Mouse (Mus musculus): Measurements from ENCODE around the gene Pot1a. TPM values are rescaled to one million over a fixed set of nuclear protein-coding genes. Genes with fewer than 3 reads are reported as not detected.

Gene Pot1a
- polyA plus RNA-seq (2015; fragmentation: Nextera tagmentation; extraction: Ambion mirVana), result 27.5 and 28.9 TPM in 2 replicates

DNA sequence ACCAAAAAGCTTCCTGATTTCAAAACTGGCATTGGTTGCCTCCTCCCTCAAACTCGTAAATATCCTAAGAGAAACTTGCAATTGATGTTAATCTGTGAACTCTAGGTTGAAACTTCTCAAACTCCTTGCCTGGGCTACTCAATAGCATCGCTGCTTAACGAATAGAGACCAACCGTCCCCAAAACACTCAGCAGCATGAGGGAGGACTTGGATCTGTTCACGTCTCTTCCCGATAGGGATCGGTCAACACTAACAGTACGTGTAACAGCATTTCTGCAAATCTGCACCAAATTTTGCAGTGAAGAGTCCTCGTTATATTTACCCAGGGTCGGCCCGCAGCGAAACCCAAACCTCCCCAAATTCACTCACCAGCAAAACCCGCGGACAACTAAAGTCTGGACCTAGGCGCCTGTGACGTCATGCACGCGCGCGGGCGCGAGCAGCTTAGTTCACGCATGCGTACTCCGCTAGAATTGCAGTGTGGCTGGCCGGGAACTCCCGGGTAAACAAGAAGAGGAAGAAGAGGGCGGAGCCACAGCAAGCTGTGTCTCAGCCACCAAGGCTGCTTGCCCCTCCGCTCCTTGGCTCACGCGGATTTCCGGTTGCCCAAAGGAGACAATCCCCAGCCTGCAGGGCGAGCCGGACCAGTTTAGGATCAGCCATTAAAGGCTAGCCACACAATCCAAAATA lies at the start of gene Pot1a:
TSS of gene Pot1a (minus strand) at position 441 of the 690 bp plus-strand sequence.
- under 1% methylated on average over 34 of the region's 34 CpGs for WGBS
- no peaks in the 10 kb centered on the region for H3K36me3 ChIP-seq (ENCODE audit: control insufficient read depth, insufficient read depth, low read length)
- H3K27ac ChIP-seq (ENCODE audit: low read depth, low read length), result peak within 1 kb of the TSS; percentile 89
- H3K27me3 ChIP-seq (replicated peaks; ENCODE audit: control insufficient read depth, insufficient read depth, low read length), result no peaks in the 10 kb centered on the region
- ATAC-seq, result peak; percentile 100
- peak within 1 kb of the TSS; percentile 72 for H3K9ac ChIP-seq (ENCODE audit: low read depth, low read length)
- no peaks in the 10 kb centered on the region for H3K9me3 ChIP-seq (ENCODE audit: control insufficient read depth, low read length)
- peaks cover 5% of the 10 kb centered on the region; the same call in 1 of the 2 replicates for H3K4me1 ChIP-seq (ENCODE audit: control insufficient read depth, insufficient read depth, low read depth, low read length)
- H3K4me2 ChIP-seq (ENCODE audit: low read length), result peak within 1 kb of the TSS; percentile 76
- peak within 1 kb of the TSS; percentile 72 for H3K4me3 ChIP-seq (ENCODE audit: low read length)

DNA sequence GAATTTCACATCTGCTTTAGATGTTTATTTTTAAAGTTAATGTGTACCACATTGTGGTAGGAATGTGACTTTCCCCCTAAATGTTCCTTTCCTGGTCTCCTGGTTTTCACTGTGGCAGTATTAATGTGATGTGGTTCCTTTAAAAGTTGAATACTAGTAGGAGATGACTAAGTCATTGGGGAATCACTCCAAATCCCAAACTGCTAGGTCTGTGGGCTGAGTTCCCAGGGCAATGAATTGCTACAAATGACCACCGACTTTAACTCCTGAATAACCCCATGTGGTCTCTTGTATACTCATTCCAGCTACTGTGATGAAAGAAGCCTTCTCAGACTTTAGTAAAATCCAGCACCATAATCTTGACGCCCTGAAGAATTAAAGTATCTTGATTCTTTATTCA lies 27.2 kb upstream of the Pot1a start:
- Histone ChIP-seq H3K4me1 (ENCODE audit: control insufficient read depth, insufficient read depth, low read depth, low read length) (no peaks in the 10 kb centered on the region), H3K27me3 (replicated peaks; ENCODE audit: control insufficient read depth, insufficient read depth, low read length) (no peaks in the 10 kb centered on the region), H3K9me3 (ENCODE audit: control insufficient read depth, low read length) (no peaks in the 10 kb centered on the region), H3K27ac (ENCODE audit: low read depth, low read length) (no peak overlapping the region), H3K36me3 (ENCODE audit: control insufficient read depth, insufficient read depth, low read length) (no peaks in the 10 kb centered on the region), H3K4me3 (ENCODE audit: low read length) (no peak overlapping the region), H3K9ac (ENCODE audit: low read depth, low read length) (no peak overlapping the region), H3K4me2 (ENCODE audit: low read length) (no peak overlapping the region)
- 42% methylated on average over 2 of the region's 2 CpGs for WGBS
- ATAC-seq, result no peak

- Histone ChIP-seq H3K27me3 (replicated peaks; ENCODE audit: control insufficient read depth, insufficient read depth, low read length) (no peaks in the 10 kb centered on the region), H3K9me3 (ENCODE audit: control insufficient read depth, low read length) (no peaks in the 10 kb centered on the region), H3K9ac (ENCODE audit: low read depth, low read length) (no peak overlapping the region), H3K4me1 (ENCODE audit: control insufficient read depth, insufficient read depth, low read depth, low read length) (peaks cover 5% of the 10 kb centered on the region), H3K36me3 (ENCODE audit: control insufficient read depth, insufficient read depth, low read length) (no peaks in the 10 kb centered on the region), H3K27ac (ENCODE audit: low read depth, low read length) (no peak overlapping the region), H3K4me3 (ENCODE audit: low read length) (no peak overlapping the region), H3K4me2 (ENCODE audit: low read length) (no peak overlapping the region)
- 91% methylated on average over 3 of the region's 3 CpGs for WGBS
- ATAC-seq, result no peak
Observed at GRCm38 (mm10) chr6:25806021-25806420, 3.0 kb downstream of the Pot1a start.

GRCm38 (mm10) chr6:25802269-25802668 lies 6.8 kb downstream of the Pot1a start:
- Histone ChIP-seq H3K27ac (ENCODE audit: low read depth, low read length) (no peak overlapping the region), H3K9me3 (ENCODE audit: control insufficient read depth, low read length) (no peaks in the 10 kb centered on the region), H3K4me3 (ENCODE audit: low read length) (no peak overlapping the region), H3K4me1 (ENCODE audit: control insufficient read depth, insufficient read depth, low read depth, low read length) (peaks cover 2% of the 10 kb centered on the region), H3K27me3 (replicated peaks; ENCODE audit: control insufficient read depth, insufficient read depth, low read length) (no peaks in the 10 kb centered on the region), H3K4me2 (ENCODE audit: low read length) (no peak overlapping the region), H3K9ac (ENCODE audit: low read depth, low read length) (no peak overlapping the region), H3K36me3 (ENCODE audit: control insufficient read depth, insufficient read depth, low read length) (peaks cover 4% of the 10 kb centered on the region)
- ATAC-seq, result no peak
- 69% methylated on average over 3 of the region's 3 CpGs for WGBS

DNA sequence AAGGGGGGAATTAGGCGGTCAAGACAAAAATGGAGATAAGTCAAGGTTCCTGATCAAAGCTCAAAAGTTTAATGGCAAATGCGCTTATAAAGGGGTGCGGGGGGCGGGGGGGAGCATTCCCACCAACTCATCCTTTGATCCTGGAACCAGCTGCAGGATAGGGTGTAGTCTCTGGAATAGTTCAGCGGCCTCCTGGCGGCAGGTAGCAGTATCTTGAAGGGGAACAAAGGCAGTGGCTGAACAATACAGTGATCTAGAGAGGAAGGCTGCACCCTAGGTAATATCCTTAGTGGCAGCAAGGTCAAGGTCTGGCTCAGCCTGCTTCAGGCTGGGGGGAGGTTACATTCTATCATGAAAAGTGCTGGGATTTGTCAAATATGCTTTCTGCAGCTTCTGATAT lies 7.8 kb downstream of the Pot1a start:
- H3K36me3 ChIP-seq (ENCODE audit: control insufficient read depth, insufficient read depth, low read length), result peaks cover 4% of the 10 kb centered on the region
- WGBS, result 85% methylated on average over 6 of the region's 6 CpGs

DNA sequence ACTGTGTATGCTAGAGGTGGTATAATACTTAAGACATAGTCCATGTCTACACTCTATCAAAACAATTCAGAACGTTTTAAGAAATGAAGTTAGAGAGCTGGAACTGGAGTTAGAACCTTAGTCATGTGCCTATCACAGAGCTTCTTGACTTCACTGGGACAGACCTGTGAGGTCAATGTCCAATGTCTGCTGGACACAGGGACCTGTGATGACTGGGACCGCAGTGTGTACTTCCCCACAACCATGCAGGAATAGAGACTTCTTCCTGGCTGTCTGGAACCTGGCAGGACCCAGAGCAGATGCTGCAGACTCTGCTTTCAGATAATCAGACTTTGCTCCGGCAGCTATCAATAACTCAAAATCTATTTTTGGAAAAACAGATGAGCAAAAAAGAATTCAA lies 40.8 kb downstream of the Pot1a start:
- Histone ChIP-seq H3K9ac (ENCODE audit: low read depth, low read length) (no peak overlapping the region), H3K36me3 (ENCODE audit: control insufficient read depth, insufficient read depth, low read length) (peaks cover 5% of the 10 kb centered on the region), H3K27me3 (replicated peaks; ENCODE audit: control insufficient read depth, insufficient read depth, low read length) (no peaks in the 10 kb centered on the region), H3K4me2 (ENCODE audit: low read length) (no peak overlapping the region), H3K4me1 (ENCODE audit: control insufficient read depth, insufficient read depth, low read depth, low read length) (no peaks in the 10 kb centered on the region; the same call in none of the 2 replicates), H3K4me3 (ENCODE audit: low read length) (no peak overlapping the region), H3K9me3 (ENCODE audit: control insufficient read depth, low read length) (no peaks in the 10 kb centered on the region), H3K27ac (ENCODE audit: low read depth, low read length) (no peak overlapping the region)
- WGBS, result 91% methylated on average over 3 of the region's 3 CpGs
- ATAC-seq, result no peak

More for the DNA sequence above, 7.8 kb downstream of the Pot1a start:
- Histone ChIP-seq H3K4me3 (ENCODE audit: low read length) (no peak overlapping the region), H3K9ac (ENCODE audit: low read depth, low read length) (no peak overlapping the region), H3K27me3 (replicated peaks; ENCODE audit: control insufficient read depth, insufficient read depth, low read length) (no peaks in the 10 kb centered on the region), H3K9me3 (ENCODE audit: control insufficient read depth, low read length) (no peaks in the 10 kb centered on the region), H3K27ac (ENCODE audit: low read depth, low read length) (no peak overlapping the region), H3K4me2 (ENCODE audit: low read length) (no peak overlapping the region), H3K4me1 (ENCODE audit: control insufficient read depth, insufficient read depth, low read depth, low read length) (no peaks in the 10 kb centered on the region; the same call in 1 of the 2 replicates)
- ATAC-seq, result no peak

GRCm38 (mm10) chr6:25767552-25767951 lies 41.5 kb downstream of the Pot1a start:
- Histone ChIP-seq H3K4me2 (ENCODE audit: low read length) (peak overlapping the region; percentile 45), H3K9me3 (ENCODE audit: control insufficient read depth, low read length) (no peaks in the 10 kb centered on the region), H3K4me1 (ENCODE audit: control insufficient read depth, insufficient read depth, low read depth, low read length) (no peaks in the 10 kb centered on the region; the same call in none of the 2 replicates), H3K9ac (ENCODE audit: low read depth, low read length) (no peak overlapping the region), H3K27me3 (replicated peaks; ENCODE audit: control insufficient read depth, insufficient read depth, low read length) (no peaks in the 10 kb centered on the region), H3K27ac (ENCODE audit: low read depth, low read length) (no peak overlapping the region), H3K36me3 (ENCODE audit: control insufficient read depth, insufficient read depth, low read length) (peaks cover 6% of the 10 kb centered on the region), H3K4me3 (ENCODE audit: low read length) (no peak overlapping the region)
- peak; percentile 3; the same call in 1 of the 2 replicates for ATAC-seq
- WGBS, result 86% methylated on average over 8 of the region's 8 CpGs

GRCm38 (mm10) chr6:25767073-25767472 lies 42.0 kb downstream of the Pot1a start:
- ATAC-seq, result peak; percentile 96
- WGBS, result 35% methylated on average over 7 of the region's 7 CpGs
- H3K9me3 ChIP-seq (ENCODE audit: control insufficient read depth, low read length), result no peaks in the 10 kb centered on the region

GRCm38 (mm10) chr6:25766283-25766682 lies 42.8 kb downstream of the Pot1a start:
- 75% methylated on average over 10 of the region's 10 CpGs for WGBS
- Histone ChIP-seq H3K27me3 (replicated peaks; ENCODE audit: control insufficient read depth, insufficient read depth, low read length) (no peaks in the 10 kb centered on the region), H3K9me3 (ENCODE audit: control insufficient read depth, low read length) (no peaks in the 10 kb centered on the region), H3K9ac (ENCODE audit: low read depth, low read length) (no peak overlapping the region), H3K4me3 (ENCODE audit: low read length) (no peak overlapping the region), H3K4me1 (ENCODE audit: control insufficient read depth, insufficient read depth, low read depth, low read length) (no peaks in the 10 kb centered on the region; the same call in none of the 2 replicates), H3K36me3 (ENCODE audit: control insufficient read depth, insufficient read depth, low read length) (peaks cover 14% of the 10 kb centered on the region), H3K27ac (ENCODE audit: low read depth, low read length) (no peak overlapping the region), H3K4me2 (ENCODE audit: low read length) (no peak overlapping the region)
- ATAC-seq, result peak; percentile 32; the same call in 1 of the 2 replicates

More at GRCm38 (mm10) chr6:25767073-25767472, 42.0 kb downstream of the Pot1a start:
- Histone ChIP-seq H3K27me3 (replicated peaks; ENCODE audit: control insufficient read depth, insufficient read depth, low read length) (no peaks in the 10 kb centered on the region), H3K9ac (ENCODE audit: low read depth, low read length) (no peak overlapping the region), H3K4me2 (ENCODE audit: low read length) (peak overlapping the region; percentile 45), H3K4me3 (ENCODE audit: low read length) (no peak overlapping the region), H3K27ac (ENCODE audit: low read depth, low read length) (no peak overlapping the region), H3K4me1 (ENCODE audit: control insufficient read depth, insufficient read depth, low read depth, low read length) (no peaks in the 10 kb centered on the region; the same call in none of the 2 replicates), H3K36me3 (ENCODE audit: control insufficient read depth, insufficient read depth, low read length) (peaks cover 11% of the 10 kb centered on the region)
